Mouse (Mus musculus) kidney, adult 2 months (tissue): ENCODE data around the gene Rnf144a. TPM values are rescaled to one million over a fixed set of nuclear protein-coding genes. Genes with fewer than 3 reads are reported as not detected.
A peak's percentile ranks its signal among the peaks of the same experiment; 100 is the strongest.

ENCODE experiments used
- DNase-seq: peaks from one replicate; pipeline ENCODE4 v3.0.0; 2021
- H3K27ac ChIP-seq: fragments of 200-500 bp; 2 replicates; pipeline ENCODE4 v1.5.1; 2012; ENCODE audit warnings: low read depth, low read length, control low read depth, inconsistent platforms; ENCODE audit not compliant: insufficient read depth
- H3K27me3 ChIP-seq: fragments of 200-500 bp; replicated peaks from 2 replicates; pipeline ENCODE4 v1.6.1; 2012; ENCODE audit warnings: mild to moderate bottlenecking, moderate library complexity, low read length, inconsistent platforms; ENCODE audit not compliant: control insufficient read depth, insufficient read depth
- H3K36me3 ChIP-seq: fragments of 200-500 bp; 2 replicates; pipeline ENCODE4 v1.6.1; 2012; ENCODE audit warnings: mild to moderate bottlenecking, moderate library complexity, low read length, inconsistent platforms; ENCODE audit not compliant: control insufficient read depth, insufficient read depth
- H3K4me1 ChIP-seq: fragments of 200-500 bp; 2 replicates; pipeline ENCODE4 v1.6.1; 2011; ENCODE audit warnings: low read length; ENCODE audit not compliant: control insufficient read depth, insufficient read depth
- H3K4me3 ChIP-seq: fragments of 200-500 bp; 2 replicates; pipeline ENCODE4 v1.5.1; 2011; ENCODE audit warnings: mild to moderate bottlenecking, low read depth, low read length, control low read depth; ENCODE audit not compliant: insufficient read depth
- CTCF ChIP-seq: fragments of 200-500 bp; conservative IDR thresholded peaks from 2 replicates; pipeline ENCODE4 v1.5.1; 2011; ENCODE audit warnings: low read depth, mild to moderate bottlenecking, control low read depth, low read length, moderate library complexity, mixed read lengths; ENCODE audit not compliant: insufficient read depth, insufficient read length
- POLR2A ChIP-seq: fragments of 200-500 bp; IDR thresholded peaks from one replicate; pipeline ENCODE4 v1.6.1; 2011; ENCODE audit warnings: low read depth, low read length, control low read depth
- WGBS: fragments of 180-500 bp; shearing (Covaris S2); methylation state at CpG from one replicate; pipeline ENCODE4 v1.1.7; 2018; 5-methylcytosine and 5-hydroxymethylcytosine counted together
- polyA plus RNA-seq: library from polyadenylated mRNA; depleted of rRNA; stranded (reverse); fragments of >200 nt; gene quantifications from 2 replicates; pipeline ENCODE4 v1.2.3, GENCODE M21; 2012

Rnf144a gene
- polyA plus RNA-seq, 1 experiment, result 12.7 TPM

DNA sequence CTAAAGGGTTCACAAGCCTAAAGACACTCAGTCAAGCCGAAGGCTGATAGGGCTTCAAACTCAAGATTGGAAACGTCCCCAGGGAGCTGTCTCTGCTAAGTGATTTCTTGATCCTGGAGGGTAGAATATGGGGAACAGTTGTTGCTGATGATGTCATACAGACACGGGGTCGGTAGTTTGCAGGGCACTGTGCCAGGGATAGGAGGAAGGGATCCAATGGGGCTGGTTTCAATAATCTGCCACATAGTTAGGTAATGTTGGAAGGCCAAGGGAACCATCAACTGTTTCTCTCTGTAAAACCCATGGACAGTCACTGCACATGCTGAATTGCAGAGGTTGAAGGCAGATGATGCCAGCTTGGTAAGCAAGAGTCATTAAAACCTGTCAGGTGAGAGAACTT, 73.0 kb downstream of the Rnf144a start:
- 58% methylated on average over 4 of the region's 4 CpGs for WGBS
- H3K4me3 ChIP-seq, result no peak overlapping the region
- no peaks in the 10 kb centered on the region for H3K27me3 ChIP-seq
- no peaks in the 10 kb centered on the region for H3K36me3 ChIP-seq
- DNase-seq, result no peak
- TF ChIP-seq POLR2A (no peak), CTCF (no peak)
- no peak overlapping the region for H3K27ac ChIP-seq
- no peaks in the 10 kb centered on the region for H3K4me1 ChIP-seq

DNA sequence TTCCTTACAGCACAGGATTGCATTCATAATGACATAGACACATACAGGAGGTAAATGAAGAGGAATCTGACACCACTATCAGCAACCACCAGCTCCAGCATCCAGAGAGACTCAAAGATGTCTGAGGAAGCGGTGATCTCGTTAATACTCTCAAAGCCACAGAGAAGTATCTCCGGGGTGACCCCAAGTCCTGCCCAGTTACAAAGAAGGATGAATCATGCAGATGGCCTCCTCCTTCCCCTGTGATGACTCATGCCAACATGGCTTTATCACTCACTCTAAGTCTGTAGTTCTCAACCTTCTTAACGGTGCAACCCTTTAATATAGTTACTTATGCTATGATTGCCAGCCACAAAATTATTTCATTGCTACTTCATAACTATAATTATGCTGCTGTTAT, 74.4 kb downstream of the Rnf144a start:
- Histone ChIP-seq H3K27me3 (no peaks in the 10 kb centered on the region), H3K4me1 (no peaks in the 10 kb centered on the region), H3K36me3 (no peaks in the 10 kb centered on the region), H3K27ac (no peak overlapping the region), H3K4me3 (no peak overlapping the region)
- TF ChIP-seq POLR2A (no peak), CTCF (no peak)
- WGBS, result 84% methylated on average over 4 of the region's 4 CpGs
- DNase-seq, result no peak

DNA sequence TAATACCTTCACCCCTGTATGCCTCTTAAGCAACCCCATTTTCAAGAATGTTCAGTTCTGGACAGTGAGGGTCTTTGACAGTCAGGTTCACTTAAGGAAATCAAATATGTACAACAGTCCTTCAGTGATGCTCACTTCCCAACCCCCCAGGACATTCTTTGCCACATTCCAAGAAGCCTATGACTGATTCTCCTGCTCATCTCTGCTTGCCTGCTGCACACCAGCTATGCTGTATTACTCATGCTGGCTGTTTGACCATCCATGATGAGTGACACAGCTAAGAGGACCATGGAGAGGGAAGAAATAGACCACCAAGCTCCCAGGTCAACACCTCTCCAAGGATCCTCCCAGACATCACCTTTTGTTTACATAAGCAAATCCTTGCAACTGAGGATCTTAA, 75.2 kb downstream of the Rnf144a start:
- no peak for DNase-seq
- TF ChIP-seq CTCF, result no peak
- TF ChIP-seq POLR2A, result no peak
- Histone ChIP-seq H3K36me3 (no peaks in the 10 kb centered on the region), H3K27me3 (no peaks in the 10 kb centered on the region), H3K4me1 (no peaks in the 10 kb centered on the region), H3K4me3 (no peak overlapping the region), H3K27ac (no peak overlapping the region)

DNA sequence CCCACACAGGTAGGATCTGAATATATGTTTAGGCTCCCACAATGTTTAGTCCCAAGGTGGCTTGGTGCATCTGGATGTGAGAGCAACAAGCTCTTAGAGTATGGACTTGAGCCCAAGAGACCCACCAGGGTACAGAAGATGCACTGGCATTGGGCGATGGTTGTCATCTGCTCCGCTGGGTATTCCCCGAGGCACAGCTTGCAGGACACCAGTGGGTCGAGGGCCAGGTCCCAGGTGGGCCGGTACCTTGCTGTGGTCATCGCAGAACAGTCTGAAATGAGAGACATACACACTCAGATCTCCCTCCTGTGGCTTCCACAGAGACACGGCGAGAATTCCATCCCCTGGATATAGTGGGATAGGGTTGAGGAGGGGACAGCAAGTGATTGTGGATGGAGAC, 75.9 kb downstream of the Rnf144a start:
- H3K27me3 ChIP-seq, result no peaks in the 10 kb centered on the region
- TF ChIP-seq CTCF (no peak), POLR2A (no peak)
- H3K4me1 ChIP-seq, result no peaks in the 10 kb centered on the region
- 99% methylated on average over 8 of the region's 8 CpGs for WGBS
- no peaks in the 10 kb centered on the region for H3K36me3 ChIP-seq
- H3K27ac ChIP-seq, result no peak overlapping the region
- no peak for DNase-seq
- H3K4me3 ChIP-seq, result no peak overlapping the region

DNA sequence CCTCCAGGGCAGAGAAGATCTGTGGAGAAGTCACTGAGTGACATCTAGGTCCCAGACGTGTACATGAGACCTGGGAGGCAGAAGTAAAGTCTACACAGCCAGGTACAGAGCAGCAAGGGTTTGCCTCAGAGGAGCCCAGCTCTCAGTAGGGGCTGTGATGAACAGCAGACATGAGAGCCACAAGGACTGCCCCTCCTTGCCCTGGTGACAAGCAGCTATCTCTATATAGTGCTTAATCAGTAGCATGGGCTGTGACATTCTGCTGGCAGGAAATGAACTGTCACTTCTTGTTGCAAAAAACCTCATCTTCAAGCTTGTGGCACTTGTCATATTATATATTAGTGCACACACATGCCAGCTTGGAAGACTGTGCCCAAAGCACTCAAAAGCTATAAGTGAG, 81.4 kb downstream of the Rnf144a start:
- Histone ChIP-seq H3K4me3 (no peak overlapping the region), H3K27me3 (no peaks in the 10 kb centered on the region), H3K27ac (no peak overlapping the region), H3K4me1 (no peaks in the 10 kb centered on the region), H3K36me3 (no peaks in the 10 kb centered on the region)
- 100% methylated on average over 1 of the region's 1 CpGs for WGBS
- TF ChIP-seq CTCF, result no peak
- TF ChIP-seq POLR2A, result no peak
- DNase-seq, result no peak

DNA sequence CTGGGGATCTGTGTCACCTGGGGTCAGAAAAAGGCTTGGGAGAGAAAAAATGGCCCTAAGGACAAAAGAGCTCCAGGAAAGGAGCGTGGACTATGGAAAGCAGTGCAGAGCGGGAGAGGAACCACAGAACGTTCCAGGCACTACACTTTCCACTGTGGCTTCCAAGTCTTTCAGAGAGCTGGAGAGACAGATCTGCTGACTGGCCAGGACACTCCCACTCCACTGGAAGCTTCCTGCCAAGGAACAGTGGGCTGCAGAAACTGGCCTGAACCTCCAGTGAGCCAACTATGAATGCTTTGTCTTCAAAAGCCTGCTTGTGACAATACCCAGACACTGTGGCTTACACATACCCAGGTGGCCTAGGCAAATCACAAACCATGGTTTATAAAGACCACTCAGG, 84.0 kb downstream of the Rnf144a start:
- WGBS, result 51% methylated on average over 3 of the region's 3 CpGs
- Histone ChIP-seq H3K4me1 (no peaks in the 10 kb centered on the region), H3K36me3 (no peaks in the 10 kb centered on the region), H3K27me3 (no peaks in the 10 kb centered on the region), H3K27ac (no peak overlapping the region), H3K4me3 (no peak overlapping the region)
- DNase-seq, result peak; percentile 61
- TF ChIP-seq CTCF, result no peak
- TF ChIP-seq POLR2A, result no peak

DNA sequence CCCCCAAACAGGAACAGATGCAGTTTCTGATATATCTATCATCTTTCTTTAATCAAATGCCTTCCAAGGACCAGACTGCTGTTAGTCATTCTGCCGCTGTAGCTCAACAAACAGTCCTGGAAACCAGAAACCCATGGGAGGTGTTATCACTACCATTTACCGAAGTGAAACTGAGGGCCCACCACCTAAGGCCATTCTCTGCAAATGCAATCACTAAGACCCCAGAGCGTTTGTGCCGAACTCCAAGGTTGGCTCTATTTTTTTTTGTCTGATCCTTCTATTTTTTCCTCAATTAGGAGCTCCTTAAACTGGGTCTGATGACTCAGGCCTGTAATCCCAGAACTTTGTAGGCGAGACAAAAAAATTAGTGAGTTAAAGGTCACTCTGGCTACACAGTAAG, 85.3 kb downstream of the Rnf144a start:
- Histone ChIP-seq H3K27me3 (no peaks in the 10 kb centered on the region), H3K36me3 (no peaks in the 10 kb centered on the region), H3K4me3 (no peak overlapping the region), H3K27ac (no peak overlapping the region), H3K4me1 (no peaks in the 10 kb centered on the region)
- TF ChIP-seq POLR2A (no peak), CTCF (no peak)
- DNase-seq, result no peak
- WGBS, result 60% methylated on average over 5 of the region's 5 CpGs
